Mouse (Mus musculus): ENCODE measurements around the gene Olfr1352.
"Not testable (repeated sequence)": the region's sequence is repeated elsewhere in the genome, so short reads cannot be mapped to it uniquely, and the experiment has no call there.

The Olfr1352 gene

GRCm38 (mm10) chr10:78980750-78981149 is at the start of gene Olfr1352:
Gene Olfr1352, plus strand, starts transcription at chr10:78981050.
- no peak for DNase-seq

- not testable (repeated sequence) for DNase-seq
Observed at GRCm38 (mm10) chr10:78950336-78950735, 30.5 kb upstream of the Olfr1352 start, which contains the start of gene Olfr8. Gene Olfr8, plus strand, starts transcription at chr10:78950636.

GRCm38 (mm10) chr10:78963009-78963408 is 17.8 kb upstream of the Olfr1352 start, which contains the start of gene Olfr1353:
Gene Olfr1353, plus strand, starts transcription at chr10:78963309.
- DNase-seq, result not testable (repeated sequence)

GRCm38 (mm10) chr10:79012172-79012571 is 31.3 kb downstream of the Olfr1352 start, which contains the start of gene Olfr1351:
Gene Olfr1351, plus strand, starts transcription at chr10:79012472.
- DNase-seq, result no peak

- DNase-seq, result no peak
Observed at GRCm38 (mm10) chr10:79028441-79028840, 47.6 kb downstream of the Olfr1352 start, which contains the start of gene Olfr57. Gene Olfr57, plus strand, starts transcription at chr10:79028741.

Measured in lung, postnatal 36 days (tissue).